ENCODE assay signal across 9 mouse cellular contexts in the genomic region with DNA sequence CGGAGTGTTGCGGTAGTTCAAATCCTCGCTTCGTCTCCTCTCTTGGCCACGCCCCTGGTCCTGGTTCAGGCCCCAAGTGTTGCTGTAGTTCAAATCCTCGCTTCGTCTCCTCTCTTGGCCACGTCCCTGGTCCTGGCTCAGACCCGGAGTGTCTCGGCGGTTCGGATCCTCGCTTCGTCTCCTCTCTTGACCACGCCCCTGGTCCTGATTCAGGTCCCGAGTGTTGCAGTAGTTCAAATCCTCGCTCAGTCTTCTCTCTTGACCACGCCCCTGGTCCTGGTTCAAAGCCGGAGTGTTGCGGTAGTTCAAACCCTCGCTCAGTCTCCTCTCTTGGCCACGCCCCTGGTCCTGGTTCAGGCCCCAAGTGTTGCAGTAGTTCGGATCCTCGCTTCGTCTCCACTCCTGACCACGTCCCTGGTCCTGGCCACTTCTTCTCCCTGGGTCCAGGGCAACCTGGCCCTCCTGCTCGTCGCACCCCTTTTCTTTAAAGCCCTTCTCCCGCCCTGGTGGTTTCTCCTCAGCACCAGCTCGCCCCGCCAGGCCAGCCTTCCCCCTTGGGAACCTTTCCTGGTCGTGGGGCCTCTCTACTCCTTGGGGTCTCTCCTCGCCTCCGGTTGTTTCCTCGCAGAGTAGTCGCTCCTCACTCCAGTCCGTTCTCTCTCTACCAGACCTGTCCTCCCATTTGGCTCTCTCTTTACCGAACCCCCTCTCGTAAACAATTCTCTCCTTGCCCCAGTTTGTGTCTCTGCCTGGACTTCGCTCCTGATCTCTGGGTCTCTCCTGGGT. TPM values are rescaled to one million over a fixed set of nuclear protein-coding genes. Genes with fewer than 3 reads are reported as not detected.
DNase-seq lines count a peak whose midpoint lies in the region; ATAC-seq and TF ChIP-seq lines count a peak whose summit lies in the region.
"Not testable (repeated sequence)": the region's sequence is repeated elsewhere in the genome, so short reads cannot be mapped to it uniquely, and the experiment has no call there.
"Had no signal": no experiment of that assay in that cellular context is flagged by ENCODE, and none has a peak within 500 bp of the region (broad histone marks: within the 10 kb centered on the region; RNA-seq: fewer than 3 reads in every experiment).

No protein-coding gene starts in this region.

- H3K4me3 ChIP-seq in ES-Bruce4 (ENCODE audit: low read depth, low read length): peak overlapping the region; percentile 67
- H3K4me3 ChIP-seq in forebrain, embryonic 11.5 days (ENCODE audit: low read depth, low read length); heart, embryonic 11.5 days (ENCODE audit: low read depth, low read length); lung, embryonic 14.5 days (ENCODE audit: low read depth, low read length): not testable (repeated sequence)
- H3K4me3 ChIP-seq in hindbrain, embryonic 14.5 days (replicated peaks; ENCODE audit: low read length): peak overlapping the region; percentile 18
- peak overlapping the region; percentile 38 for H3K4me3 ChIP-seq in limb, embryonic 10.5 days
- peak overlapping the region; percentile 33 for H3K4me3 ChIP-seq in midbrain, embryonic 15.5 days

- not testable (repeated sequence) for TF ChIP-seq EP300 in ES-Bruce4 (IDR thresholded peaks at IDR 0.05; ENCODE audit: insufficient read depth, low read depth, low read length)

- H3K9me3 ChIP-seq in ES-Bruce4 (replicated peaks; ENCODE audit: control insufficient read depth, insufficient read depth, low read length, poor library complexity, severe bottlenecking); forebrain, embryonic 11.5 days (ENCODE audit: control insufficient read depth, low read length); heart, embryonic 11.5 days (replicated peaks; ENCODE audit: control insufficient read depth, low read length); hindbrain, embryonic 14.5 days (ENCODE audit: control insufficient read depth, low read length); limb, embryonic 10.5 days (replicated peaks); lung, embryonic 14.5 days (ENCODE audit: low read depth, low read length); midbrain, embryonic 15.5 days: not testable (repeated sequence)

- not testable (repeated sequence) for ATAC-seq in forebrain, embryonic 11.5 days (replicated peaks; ENCODE audit: low FRiP score); heart, embryonic 11.5 days (replicated peaks; ENCODE audit: insufficient number of reproducible peaks, low FRiP score, low TSS enrichment); hindbrain, embryonic 14.5 days (ENCODE audit: low FRiP score); lung, embryonic 14.5 days (ENCODE audit: insufficient read depth)
- ATAC-seq in midbrain, embryonic 15.5 days (replicated peaks): peak; percentile 37; the same call in 1 of the 2 replicates

- not testable (repeated sequence) for H3K36me3 ChIP-seq in ES-Bruce4 (ENCODE audit: control insufficient read depth, insufficient read depth, low read length, poor library complexity, severe bottlenecking); forebrain, embryonic 11.5 days (ENCODE audit: control insufficient read depth, insufficient read depth, low read length); heart, embryonic 11.5 days (ENCODE audit: control insufficient read depth, insufficient read depth, low read length); hindbrain, embryonic 14.5 days (replicated peaks; ENCODE audit: control insufficient read depth, insufficient read depth); limb, embryonic 10.5 days; lung, embryonic 14.5 days (ENCODE audit: insufficient read depth); midbrain, embryonic 15.5 days (replicated peaks)

- not testable (repeated sequence) for TF ChIP-seq POLR2A in ES-Bruce4 (IDR thresholded peaks at IDR 0.05; ENCODE audit: insufficient read depth, low read length)

- peak; percentile 57 for DNase-seq in forebrain, embryonic 11.5 days (ENCODE audit: low spot score)
- DNase-seq in hindbrain, embryonic 14.5 days (ENCODE audit: low spot score); limb, embryonic 10.5 days (ENCODE audit: low spot score); lung, embryonic 14.5 days: not testable (repeated sequence)
- peak; percentile 7 for DNase-seq in retina, postnatal 1 day

- 15% methylated on average over 40 of the region's 40 CpGs for WGBS in forebrain, embryonic 11.5 days
- WGBS in heart, embryonic 11.5 days (ENCODE audit: insufficient replicate concordance): 11% methylated on average over 40 of the region's 40 CpGs
- 18% methylated on average over 40 of the region's 40 CpGs for WGBS in hindbrain, embryonic 14.5 days
- WGBS in limb, embryonic 10.5 days: 14% methylated on average over 40 of the region's 40 CpGs
- 16% methylated on average over 40 of the region's 40 CpGs for WGBS in lung, embryonic 14.5 days
- WGBS in midbrain, embryonic 15.5 days: 17% methylated on average over 40 of the region's 40 CpGs

- TF ChIP-seq CTCF in ES-Bruce4 (IDR thresholded peaks at IDR 0.05; ENCODE audit: low read depth, low read length); lung, embryonic 14.5 days (IDR thresholded peaks at IDR 0.05; ENCODE audit: low read depth): not testable (repeated sequence)

- H3K4me1 ChIP-seq in ES-Bruce4 (ENCODE audit: control insufficient read depth, insufficient read depth, low read length); forebrain, embryonic 11.5 days (replicated peaks; ENCODE audit: control insufficient read depth, insufficient read depth, low read length); heart, embryonic 11.5 days (ENCODE audit: control insufficient read depth, insufficient read depth, low read length); hindbrain, embryonic 14.5 days (replicated peaks; ENCODE audit: control insufficient read depth, insufficient read depth, low read length); lung, embryonic 14.5 days (ENCODE audit: insufficient read depth): not testable (repeated sequence)
- H3K4me1 ChIP-seq in limb, embryonic 10.5 days: peaks cover 20% of the 10 kb centered on the region
- peaks cover 16% of the 10 kb centered on the region for H3K4me1 ChIP-seq in midbrain, embryonic 15.5 days

- peak overlapping the region; percentile 66 for H3K27ac ChIP-seq in ES-Bruce4 (ENCODE audit: insufficient read depth, low read length)
- not testable (repeated sequence) for H3K27ac ChIP-seq in forebrain, embryonic 11.5 days (ENCODE audit: low read depth, low read length); heart, embryonic 11.5 days (ENCODE audit: low read depth, low read length); hindbrain, embryonic 14.5 days; limb, embryonic 10.5 days; lung, embryonic 14.5 days (ENCODE audit: low read depth)
- peak overlapping the region; percentile 65; the same call in 1 of the 2 replicates for H3K27ac ChIP-seq in midbrain, embryonic 15.5 days

- H3K27me3 ChIP-seq in ES-Bruce4 (ENCODE audit: control insufficient read depth, insufficient read depth, low read length, poor library complexity, severe bottlenecking); heart, embryonic 11.5 days (ENCODE audit: control insufficient read depth, insufficient read depth, low read length); lung, embryonic 14.5 days (ENCODE audit: insufficient read depth, low read length); midbrain, embryonic 15.5 days (replicated peaks): not testable (repeated sequence)
- peaks cover 12% of the 10 kb centered on the region for H3K27me3 ChIP-seq in forebrain, embryonic 11.5 days (ENCODE audit: control insufficient read depth, insufficient read depth, low read length)
- H3K27me3 ChIP-seq in hindbrain, embryonic 14.5 days (ENCODE audit: control insufficient read depth, insufficient read depth, low read length): peaks cover 10% of the 10 kb centered on the region; the same call in 1 of the 2 replicates
- H3K27me3 ChIP-seq in limb, embryonic 10.5 days (ENCODE audit: low read depth, poor library complexity, severe bottlenecking): peaks cover 24% of the 10 kb centered on the region

- peak overlapping the region; percentile 13 for H3K9ac ChIP-seq in ES-Bruce4 (ENCODE audit: low read depth, poor library complexity, severe bottlenecking)
- H3K9ac ChIP-seq in forebrain, embryonic 11.5 days (ENCODE audit: low read length); heart, embryonic 11.5 days (ENCODE audit: low read depth, low read length); lung, embryonic 14.5 days; midbrain, embryonic 15.5 days: not testable (repeated sequence)
- peak overlapping the region; percentile 11; the same call in 1 of the 2 replicates for H3K9ac ChIP-seq in hindbrain, embryonic 14.5 days

- H3K4me2 ChIP-seq in forebrain, embryonic 11.5 days (ENCODE audit: low read depth, low read length, severe bottlenecking): not testable (repeated sequence)
- H3K4me2 ChIP-seq in heart, embryonic 11.5 days: peak overlapping the region; percentile 34
- peak overlapping the region; percentile 53 for H3K4me2 ChIP-seq in hindbrain, embryonic 14.5 days (replicated peaks)
- peak overlapping the region; percentile 62 for H3K4me2 ChIP-seq in lung, embryonic 14.5 days
- peak overlapping the region; percentile 53 for H3K4me2 ChIP-seq in midbrain, embryonic 15.5 days

RNA-seq across cellular contexts. Expression of gene Catsperg1, which starts 0.9 kb away (rescaled TPM):
- 27.3 and 31.3 TPM in 2 replicates for polyA plus RNA-seq in ES-Bruce4 (2011; ENCODE audit: insufficient read depth, insufficient read length, low read depth, missing spikeins)
- polyA plus RNA-seq in forebrain, embryonic 11.5 days (2014; fragmentation: Nextera tagmentation; extraction: Ambion mirVana): 0.12 and 0.43 TPM in 2 replicates
- 0.37 and 0.44 TPM in 2 replicates for polyA plus RNA-seq in heart, embryonic 11.5 days (2014; fragmentation: Nextera tagmentation; extraction: Ambion mirVana)
- polyA plus RNA-seq in hindbrain, embryonic 14.5 days (2014; fragmentation: Nextera tagmentation; extraction: Ambion mirVana): 2.6 and 3.3 TPM in 2 replicates
- 0.06 and 0.45 TPM in 2 replicates for polyA plus RNA-seq in limb, embryonic 10.5 days (2016; fragmentation: Nextera tagmentation; extraction: Ambion mirVana)
- polyA plus RNA-seq in lung, embryonic 14.5 days (2014; fragmentation: Nextera tagmentation; extraction: Ambion mirVana): 0.57 and 0.87 TPM in 2 replicates
- 4.2 and 5.3 TPM in 2 replicates for polyA plus RNA-seq in midbrain, embryonic 15.5 days (2015; fragmentation: Nextera tagmentation; extraction: Ambion mirVana)
- polyA plus RNA-seq: Patski had no signal

RNA-seq across cellular contexts. Expression of gene Kcnk6, which starts 19.3 kb away (rescaled TPM):
- polyA plus RNA-seq in ES-Bruce4 (2011; ENCODE audit: insufficient read depth, insufficient read length, low read depth, missing spikeins): 7.0 and 7.1 TPM in 2 replicates
- polyA plus RNA-seq in forebrain, embryonic 11.5 days (2014; fragmentation: Nextera tagmentation; extraction: Ambion mirVana): 0.19 and 0.21 TPM in 2 replicates
- polyA plus RNA-seq in heart, embryonic 11.5 days (2014; fragmentation: Nextera tagmentation; extraction: Ambion mirVana): 0.89 and 1.6 TPM in 2 replicates
- 0.66 and 0.78 TPM in 2 replicates for polyA plus RNA-seq in hindbrain, embryonic 14.5 days (2014; fragmentation: Nextera tagmentation; extraction: Ambion mirVana)
- polyA plus RNA-seq in limb, embryonic 10.5 days (2016; fragmentation: Nextera tagmentation; extraction: Ambion mirVana): 0.70 and 1.2 TPM in 2 replicates
- 0.84 and 1.1 TPM in 2 replicates for polyA plus RNA-seq in lung, embryonic 14.5 days (2014; fragmentation: Nextera tagmentation; extraction: Ambion mirVana)
- 1.2 and 1.4 TPM in 2 replicates for polyA plus RNA-seq in midbrain, embryonic 15.5 days (2015; fragmentation: Nextera tagmentation; extraction: Ambion mirVana)
- polyA plus RNA-seq: Patski had no signal

RNA-seq across cellular contexts. Expression of gene Yif1b, which starts 25.2 kb away (rescaled TPM):
- 50.9 and 55.2 TPM in 2 replicates for polyA plus RNA-seq in ES-Bruce4 (2011; ENCODE audit: insufficient read depth, insufficient read length, low read depth, missing spikeins)
- 78.9 and 86.2 TPM in 2 replicates for polyA plus RNA-seq in forebrain, embryonic 11.5 days (2014; fragmentation: Nextera tagmentation; extraction: Ambion mirVana)
- 107 and 110 TPM in 2 replicates for polyA plus RNA-seq in heart, embryonic 11.5 days (2014; fragmentation: Nextera tagmentation; extraction: Ambion mirVana)
- polyA plus RNA-seq in hindbrain, embryonic 14.5 days (2014; fragmentation: Nextera tagmentation; extraction: Ambion mirVana): 96.6 and 101 TPM in 2 replicates
- 99.8 and 103 TPM in 2 replicates for polyA plus RNA-seq in limb, embryonic 10.5 days (2016; fragmentation: Nextera tagmentation; extraction: Ambion mirVana)
- 121 and 123 TPM in 2 replicates for polyA plus RNA-seq in lung, embryonic 14.5 days (2014; fragmentation: Nextera tagmentation; extraction: Ambion mirVana)
- polyA plus RNA-seq in midbrain, embryonic 15.5 days (2015; fragmentation: Nextera tagmentation; extraction: Ambion mirVana): 91.2 and 95.1 TPM in 2 replicates

RNA-seq across cellular contexts. Expression of gene Psmd8, which starts 32.5 kb away (rescaled TPM):
- 223 and 242 TPM in 2 replicates for polyA plus RNA-seq in ES-Bruce4 (2011; ENCODE audit: insufficient read depth, insufficient read length, low read depth, missing spikeins)
- polyA plus RNA-seq in forebrain, embryonic 11.5 days (2014; fragmentation: Nextera tagmentation; extraction: Ambion mirVana): 291 and 297 TPM in 2 replicates
- polyA plus RNA-seq in heart, embryonic 11.5 days (2014; fragmentation: Nextera tagmentation; extraction: Ambion mirVana): 235 and 252 TPM in 2 replicates
- polyA plus RNA-seq in hindbrain, embryonic 14.5 days (2014; fragmentation: Nextera tagmentation; extraction: Ambion mirVana): 295 and 302 TPM in 2 replicates
- polyA plus RNA-seq in limb, embryonic 10.5 days (2016; fragmentation: Nextera tagmentation; extraction: Ambion mirVana): 321 and 323 TPM in 2 replicates
- polyA plus RNA-seq in lung, embryonic 14.5 days (2014; fragmentation: Nextera tagmentation; extraction: Ambion mirVana): 284 and 285 TPM in 2 replicates
- 282 and 290 TPM in 2 replicates for polyA plus RNA-seq in midbrain, embryonic 15.5 days (2015; fragmentation: Nextera tagmentation; extraction: Ambion mirVana)

RNA-seq across cellular contexts. Expression of gene 2200002D01Rik, which starts 35.3 kb away (rescaled TPM):
- 33.6 and 34.1 TPM in 2 replicates for polyA plus RNA-seq in ES-Bruce4 (2011; ENCODE audit: insufficient read depth, insufficient read length, low read depth, missing spikeins)
- polyA plus RNA-seq in forebrain, embryonic 11.5 days (2014; fragmentation: Nextera tagmentation; extraction: Ambion mirVana): 1.8 and 5.7 TPM in 2 replicates
- 7.0 and 8.8 TPM in 2 replicates for polyA plus RNA-seq in heart, embryonic 11.5 days (2014; fragmentation: Nextera tagmentation; extraction: Ambion mirVana)
- 0.61 and 0.67 TPM in 2 replicates for polyA plus RNA-seq in hindbrain, embryonic 14.5 days (2014; fragmentation: Nextera tagmentation; extraction: Ambion mirVana)
- 2.6 and 3.4 TPM in 2 replicates for polyA plus RNA-seq in limb, embryonic 10.5 days (2016; fragmentation: Nextera tagmentation; extraction: Ambion mirVana)
- 4.6 and 4.7 TPM in 2 replicates for polyA plus RNA-seq in lung, embryonic 14.5 days (2014; fragmentation: Nextera tagmentation; extraction: Ambion mirVana)
- 1.1 and 1.5 TPM in 2 replicates for polyA plus RNA-seq in midbrain, embryonic 15.5 days (2015; fragmentation: Nextera tagmentation; extraction: Ambion mirVana)
